Comparison of ENCODE assay signal across 18 mouse cellular contexts in the genomic region with DNA sequence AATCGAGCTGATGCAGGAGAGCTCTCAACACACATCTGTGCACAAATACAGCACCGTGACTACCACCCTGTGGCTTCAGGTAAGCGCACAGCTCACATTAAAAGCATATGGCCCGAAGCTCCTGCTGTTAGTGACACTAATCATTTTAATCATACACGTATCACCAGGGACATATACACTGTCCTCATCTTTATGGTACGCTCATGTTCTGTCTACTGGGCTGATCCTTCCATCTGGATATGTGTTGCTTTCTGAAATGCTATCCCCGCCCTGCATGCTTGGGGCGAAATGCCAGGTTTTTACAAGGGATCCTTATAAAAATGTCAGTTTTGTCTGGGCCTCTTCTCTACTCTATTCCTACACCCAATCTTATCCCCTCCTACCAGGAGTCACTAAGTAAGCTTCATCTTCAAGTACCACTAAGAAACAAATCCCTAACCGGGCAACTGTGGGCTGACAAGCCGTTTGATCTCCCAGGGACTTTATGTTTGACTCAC.
"Had no signal": no experiment of that assay in that cellular context is flagged by ENCODE, and none has a peak within 500 bp of the region (broad histone marks: within the 10 kb centered on the region; RNA-seq: fewer than 3 reads in every experiment).

No protein-coding gene starts in this region.

- H3K27me3 ChIP-seq: kidney, embryonic 15.5 days; neural tube, embryonic 13.5 days; stomach, embryonic 15.5 days had no signal

- ATAC-seq: midbrain, embryonic 16.5 days had no signal

- H3K27ac ChIP-seq: kidney, embryonic 15.5 days; layer of hippocampus, adult 2 months; liver, embryonic 14.5 days; midbrain, embryonic 10.5 days; neural tube, embryonic 13.5 days; stomach, embryonic 15.5 days had no signal

- DNase-seq: kidney, adult 11 months; kidney, postnatal 36 days; liver; lung, adult 18-20 months; lung, postnatal 10 days; lung, postnatal 4 days; retina, postnatal 1 day; right cerebral cortex, postnatal 4 days; spleen, adult 18-20 months; thymus, adult 2 months; thymus, postnatal 25 days had no signal

- H3K4me2 ChIP-seq: kidney, embryonic 15.5 days; neural tube, embryonic 13.5 days; stomach, embryonic 15.5 days had no signal

- H3K9ac ChIP-seq: kidney, embryonic 15.5 days; liver, embryonic 14.5 days; neural tube, embryonic 13.5 days; stomach, embryonic 15.5 days had no signal

- H3K4me3 ChIP-seq: kidney, embryonic 15.5 days; layer of hippocampus, adult 2 months; midbrain, embryonic 10.5 days; neural tube, embryonic 13.5 days; stomach, embryonic 15.5 days had no signal

- H3K9me3 ChIP-seq: kidney, embryonic 15.5 days; midbrain, embryonic 10.5 days; neural tube, embryonic 13.5 days; stomach, embryonic 15.5 days had no signal
